ENCODE assay signal across 17 mouse cellular contexts in genomic region chr11:63040002-63040661, GRCm38 (mm10). TPM values are rescaled to one million over a fixed set of nuclear protein-coding genes. Genes with fewer than 3 reads are reported as not detected.
DNase-seq lines count a peak whose midpoint lies in the region; ATAC-seq and TF ChIP-seq lines count a peak whose summit lies in the region.
"Had no signal": no experiment of that assay in that cellular context is flagged by ENCODE, and none has a peak within 500 bp of the region (broad histone marks: within the 10 kb centered on the region; RNA-seq: fewer than 3 reads in every experiment).

No protein-coding gene starts in this region.

- no peak for DNase-seq in kidney, postnatal 25 days
- DNase-seq in brain, adult 2 months (ENCODE audit: low read depth, low spot score) = peak; percentile 75
- peak; percentile 32 for DNase-seq in embryonic facial prominence, embryonic 11.5 days (ENCODE audit: low spot score)
- no peak for DNase-seq in gastrocnemius, adult 8-10 months (ENCODE audit: low spot score in 2 of 2)
- no peak for DNase-seq in liver, postnatal 0 days
- DNase-seq: cerebellum, postnatal 10 days; gastrocnemius, postnatal 25 days; heart, postnatal 4 days; kidney, postnatal 10 days; right cerebral cortex, postnatal 4 days had no signal

- peaks cover 10% of the 10 kb centered on the region for H3K4me1 ChIP-seq in kidney, embryonic 16.5 days (ENCODE audit: insufficient read depth, low read length)
- no peaks in the 10 kb centered on the region for H3K4me1 ChIP-seq in embryonic facial prominence, embryonic 11.5 days (ENCODE audit: control insufficient read depth, insufficient read depth, low read length)
- H3K4me1 ChIP-seq in limb, embryonic 15.5 days = peaks cover 22% of the 10 kb centered on the region
- H3K4me1 ChIP-seq in liver, postnatal 0 days (ENCODE audit: insufficient read depth) = no peaks in the 10 kb centered on the region

- no peak overlapping the region for H3K4me2 ChIP-seq in kidney, embryonic 16.5 days (replicated peaks; ENCODE audit: low read depth, low read length)
- H3K4me2 ChIP-seq in embryonic facial prominence, embryonic 11.5 days (ENCODE audit: low read depth, low read length) = no peak overlapping the region
- no peak overlapping the region for H3K4me2 ChIP-seq in limb, embryonic 15.5 days
- H3K4me2 ChIP-seq in liver, postnatal 0 days (ENCODE audit: low read depth, low read length) = no peak overlapping the region

- no peak overlapping the region for H3K9ac ChIP-seq in kidney, embryonic 16.5 days (replicated peaks; ENCODE audit: low read length)
- H3K9ac ChIP-seq in embryonic facial prominence, embryonic 11.5 days (replicated peaks; ENCODE audit: low read length) = no peak overlapping the region
- H3K9ac ChIP-seq in limb, embryonic 15.5 days = no peak overlapping the region
- H3K9ac ChIP-seq in liver, postnatal 0 days (replicated peaks) = no peak overlapping the region
- H3K9ac ChIP-seq: liver, embryonic 14.5 days had no signal

- 44% methylated on average over 12 of the region's 12 CpGs for WGBS in kidney, embryonic 16.5 days
- WGBS in embryonic facial prominence, embryonic 11.5 days = 36% methylated on average over 12 of the region's 12 CpGs
- WGBS in limb, embryonic 15.5 days = 40% methylated on average over 12 of the region's 12 CpGs
- 60% methylated on average over 12 of the region's 12 CpGs for WGBS in liver, postnatal 0 days (ENCODE audit: insufficient replicate concordance)

- H3K27ac ChIP-seq in kidney, embryonic 16.5 days (ENCODE audit: low read length) = 0 out of 2 replicates have a peak overlapping the region, but pooled peaks have one; percentile 12
- H3K27ac ChIP-seq in embryonic facial prominence, embryonic 11.5 days (replicated peaks; ENCODE audit: low read depth, low read length) = no peak overlapping the region
- H3K27ac ChIP-seq in limb, embryonic 15.5 days = peak overlapping the region; percentile 33; the same call in 1 of the 2 replicates
- no peak overlapping the region for H3K27ac ChIP-seq in liver, postnatal 0 days (ENCODE audit: low read depth)
- H3K27ac ChIP-seq: liver, embryonic 14.5 days; macrophage had no signal

- H3K36me3 ChIP-seq in kidney, embryonic 16.5 days (ENCODE audit: insufficient read depth, low read length) = no peaks in the 10 kb centered on the region
- H3K36me3 ChIP-seq in embryonic facial prominence, embryonic 11.5 days (replicated peaks; ENCODE audit: control insufficient read depth, insufficient read depth, low read depth, low read length) = no peaks in the 10 kb centered on the region
- no peaks in the 10 kb centered on the region for H3K36me3 ChIP-seq in limb, embryonic 15.5 days
- H3K36me3 ChIP-seq in liver, postnatal 0 days (replicated peaks; ENCODE audit: insufficient read depth, low read length) = no peaks in the 10 kb centered on the region

- H3K27me3 ChIP-seq in kidney, embryonic 16.5 days (ENCODE audit: insufficient read depth, low read length) = no peaks in the 10 kb centered on the region
- no peaks in the 10 kb centered on the region for H3K27me3 ChIP-seq in embryonic facial prominence, embryonic 11.5 days (ENCODE audit: control insufficient read depth, insufficient read depth, low read length)
- H3K27me3 ChIP-seq in limb, embryonic 15.5 days = no peaks in the 10 kb centered on the region
- no peaks in the 10 kb centered on the region for H3K27me3 ChIP-seq in liver, postnatal 0 days (ENCODE audit: insufficient read depth, low read length)

- TF ChIP-seq EP300 in liver, postnatal 0 days (IDR thresholded peaks at IDR 0.05; ENCODE audit: low read depth) = no peak

- peak; percentile 61; the same call in 1 of the 2 replicates for ATAC-seq in kidney, embryonic 16.5 days (ENCODE audit: low FRiP score, low TSS enrichment)
- peak; percentile 39; the same call in 1 of the 2 replicates for ATAC-seq in embryonic facial prominence, embryonic 11.5 days (replicated peaks; ENCODE audit: insufficient number of reproducible peaks, low FRiP score, low TSS enrichment, low read depth)
- ATAC-seq in limb, embryonic 15.5 days (ENCODE audit: insufficient number of reproducible peaks, low FRiP score, low TSS enrichment, low read depth) = no peak
- ATAC-seq in liver, postnatal 0 days = no peak

- H3K4me3 ChIP-seq in kidney, embryonic 16.5 days (ENCODE audit: low read length) = no peak overlapping the region
- H3K4me3 ChIP-seq in embryonic facial prominence, embryonic 11.5 days (ENCODE audit: low read depth, low read length) = no peak overlapping the region
- no peak overlapping the region for H3K4me3 ChIP-seq in limb, embryonic 15.5 days
- no peak overlapping the region for H3K4me3 ChIP-seq in liver, postnatal 0 days (ENCODE audit: low read depth, low read length)
- H3K4me3 ChIP-seq: erythroblast, embryonic 14.5 days had no signal

- H3K9me3 ChIP-seq in kidney, embryonic 16.5 days (ENCODE audit: low read length) = 0 out of 2 replicates have a peak, but pooled peaks cover 3% of the 10 kb centered on the region
- H3K9me3 ChIP-seq in embryonic facial prominence, embryonic 11.5 days (replicated peaks; ENCODE audit: control insufficient read depth, low read length) = no peaks in the 10 kb centered on the region
- no peaks in the 10 kb centered on the region for H3K9me3 ChIP-seq in limb, embryonic 15.5 days
- H3K9me3 ChIP-seq in liver, postnatal 0 days (ENCODE audit: low read length) = no peaks in the 10 kb centered on the region

- no peak for TF ChIP-seq CTCF in liver, postnatal 0 days (IDR thresholded peaks at IDR 0.05; ENCODE audit: low read depth)

RNA-seq across cellular contexts. Expression of gene Tekt3, which starts 21.3 kb away (rescaled TPM):
- polyA plus RNA-seq in kidney, embryonic 16.5 days (2015; fragmentation: Nextera tagmentation; extraction: Ambion mirVana) = not detected in 2 replicates
- not detected in 2 replicates for polyA plus RNA-seq in embryonic facial prominence, embryonic 11.5 days (2014; fragmentation: Nextera tagmentation; extraction: Ambion mirVana)
- polyA plus RNA-seq in limb, embryonic 15.5 days (2015; fragmentation: Nextera tagmentation; extraction: Ambion mirVana) = 0.16 and 0.22 TPM in 2 replicates
- not detected for total RNA-seq in gastrocnemius, adult 8-10 months (2022)
- not detected in 2 replicates for polyA plus RNA-seq in liver, postnatal 0 days (2015; fragmentation: Nextera tagmentation; extraction: Ambion mirVana)
- total RNA-seq: gastrocnemius, postnatal 25 days; heart, postnatal 4 days; midbrain, postnatal 0 days; neutrophil, adult 5-6 weeks had no signal
- polyA plus RNA-seq: erythroblast, embryonic 14.5 days; liver, embryonic 14.5 days; macrophage had no signal

Comparison
In these comparisons a context has a peak if more than half of its experiments do, and no peak if none do; other contexts are left out.
1. ATAC-seq: peak in kidney, embryonic 16.5 days (single experiment) and embryonic facial prominence, embryonic 11.5 days (single experiment); none in limb, embryonic 15.5 days (single experiment) and liver, postnatal 0 days (single experiment).
2. H3K27ac ChIP-seq: peak in kidney, embryonic 16.5 days (single experiment) and limb, embryonic 15.5 days (single experiment); none in embryonic facial prominence, embryonic 11.5 days (single experiment) and liver, postnatal 0 days (single experiment).
3. DNase-seq: peak in brain, adult 2 months (single experiment) and embryonic facial prominence, embryonic 11.5 days (single experiment); none in kidney, postnatal 25 days (0 of 2), gastrocnemius, adult 8-10 months (0 of 2) and liver, postnatal 0 days (single experiment).